Mouse (Mus musculus): ENCODE data around the gene Ets1.

DNA sequence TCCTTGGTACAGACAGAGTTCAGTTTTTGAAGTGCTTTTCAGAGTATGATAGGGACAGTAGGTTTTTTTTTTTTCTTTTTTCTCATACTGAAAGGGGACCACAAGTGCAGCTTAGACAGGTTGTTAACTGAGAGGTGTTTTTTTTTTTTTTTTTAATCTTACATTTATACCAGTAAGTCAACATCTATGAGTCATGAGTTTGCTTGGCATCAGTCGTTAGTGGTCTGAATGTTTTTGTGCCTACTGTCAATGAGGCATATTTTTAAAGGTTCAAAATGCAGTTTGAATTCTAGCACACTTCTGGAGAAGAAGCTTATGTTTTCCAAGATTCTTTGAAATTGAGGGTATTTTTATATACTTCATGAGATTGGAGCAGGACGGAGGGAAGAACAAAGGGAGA, 56.9 kb downstream of the Ets1 start:
- TF ChIP-seq CTCF (IDR thresholded peaks at IDR 0.05; ENCODE audit: low read depth, low read length) (no peak), POLR2A (IDR thresholded peaks at IDR 0.05; ENCODE audit: borderline replicate concordance, low read depth, low read length) (no peak)

Measured in bone marrow macrophage, adult 2 months (primary cell).